Mouse (Mus musculus): ENCODE data around the gene Hoxa10.

Gene Hoxa10

GRCm38 (mm10) chr6:52223939-52224760, 16.5 kb downstream of the Hoxa10 start:
- TF ChIP-seq GATA4 (IDR thresholded peaks at IDR 0.05; ENCODE audit: insufficient replicate concordance, low read length): no peak

DNA sequence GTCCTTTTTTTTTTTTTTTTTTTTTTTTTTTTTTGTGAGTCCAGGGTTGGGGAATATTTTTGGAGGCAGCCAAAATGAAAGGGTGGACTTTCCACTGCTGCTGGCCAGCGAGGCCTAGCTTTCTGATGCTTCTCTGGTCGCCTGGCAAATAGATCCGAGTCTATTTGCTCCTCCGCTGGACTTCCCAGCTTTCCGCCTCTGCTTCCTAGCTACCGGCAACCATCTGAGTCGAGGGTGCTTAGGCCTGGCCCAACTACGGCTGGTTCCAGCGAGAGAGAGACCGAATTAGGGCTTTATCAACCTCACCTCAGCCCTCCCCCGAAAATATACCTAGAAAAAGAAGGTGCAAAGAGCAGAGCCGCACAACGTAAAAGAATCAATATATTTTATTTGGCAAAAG, 17.9 kb downstream of the Hoxa10 start:
- TF ChIP-seq GATA4 (IDR thresholded peaks at IDR 0.05; ENCODE audit: insufficient replicate concordance, low read length): no peak

GRCm38 (mm10) chr6:52221993-52222685, 18.5 kb downstream of the Hoxa10 start:
- TF ChIP-seq GATA4 (IDR thresholded peaks at IDR 0.05; ENCODE audit: insufficient replicate concordance, low read length): no peak

DNA sequence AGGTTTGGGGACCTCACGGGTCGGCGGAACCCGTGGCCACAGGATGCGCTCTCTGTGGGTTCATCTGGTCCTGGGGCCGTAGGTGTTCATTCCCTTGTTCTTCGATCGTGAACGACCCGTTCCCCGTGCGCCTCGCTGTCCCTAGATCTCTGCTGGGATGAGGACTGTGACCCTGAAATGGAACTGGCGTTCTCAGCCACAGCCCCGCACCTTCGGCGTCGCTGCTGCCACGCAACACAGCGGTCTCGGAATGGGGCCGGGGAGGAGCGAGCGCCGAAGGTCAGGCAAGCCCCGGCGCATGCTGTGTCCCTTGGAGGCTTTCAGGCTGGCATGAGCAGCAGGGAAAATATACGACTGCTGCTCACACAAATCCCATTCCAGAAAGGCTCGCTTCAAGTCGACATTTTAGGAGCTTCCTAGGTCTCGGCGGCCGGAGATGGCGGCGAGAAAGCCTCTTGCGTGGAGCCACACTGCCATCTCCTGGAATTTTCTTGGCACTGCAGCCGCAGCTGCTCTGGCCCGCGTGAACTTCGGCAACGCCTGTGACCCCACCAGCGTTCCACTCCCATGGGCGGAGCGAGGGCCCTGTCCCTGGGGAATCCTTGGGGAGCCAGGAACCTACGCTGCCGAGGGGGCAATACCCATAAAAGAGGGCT, 19.2 kb downstream of the Hoxa10 start, which contains the start of gene Hoxa7:
TSS of gene Hoxa7 (minus strand) at position 518 of the 656 bp plus-strand sequence.
- no peak for TF ChIP-seq GATA4 (IDR thresholded peaks at IDR 0.05; ENCODE audit: insufficient replicate concordance, low read length)

GRCm38 (mm10) chr6:52220865-52221310, 19.8 kb downstream of the Hoxa10 start:
- no peak for TF ChIP-seq GATA4 (IDR thresholded peaks at IDR 0.05; ENCODE audit: insufficient replicate concordance, low read length)

DNA sequence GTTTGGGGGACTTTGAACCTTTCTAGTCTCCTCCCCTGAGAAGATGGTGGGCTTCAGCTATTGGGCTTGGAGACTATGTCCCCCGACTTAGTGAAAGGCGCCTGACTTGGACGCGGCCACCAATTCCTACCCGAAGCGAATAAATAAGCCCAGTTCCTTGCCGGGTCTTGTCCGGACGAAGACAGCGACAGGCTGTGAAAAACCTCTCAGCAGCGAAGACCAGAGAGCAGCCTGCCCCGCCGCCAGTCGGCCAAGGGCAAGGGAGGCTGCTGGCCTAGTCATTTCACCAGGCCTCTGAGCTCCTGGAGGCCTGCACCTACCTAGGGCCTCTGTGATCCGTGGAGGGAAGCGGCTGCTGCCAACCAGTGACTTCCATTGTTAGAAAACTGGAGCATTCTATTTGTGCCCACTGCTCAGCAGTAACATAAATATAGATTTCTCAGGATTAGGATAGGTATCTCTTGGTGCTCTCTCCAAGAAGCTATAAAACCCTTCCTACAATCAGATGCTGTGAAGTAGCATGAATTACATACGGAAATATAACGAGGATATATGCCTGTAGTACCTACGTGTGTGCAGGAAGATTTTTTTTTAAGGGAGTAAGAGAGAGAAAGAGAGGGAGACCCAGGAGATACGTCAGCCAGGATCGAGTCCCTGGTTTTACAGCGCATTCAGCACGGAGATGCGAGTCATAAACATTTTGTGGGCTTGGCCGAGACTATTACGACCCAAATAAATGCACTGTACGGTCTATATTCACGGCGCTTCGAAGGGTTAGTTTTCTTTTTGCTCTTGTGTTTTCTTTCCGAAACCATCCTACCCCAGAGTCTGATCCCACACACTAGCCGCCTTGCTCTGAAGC, 20.4 kb downstream of the Hoxa10 start:
- no peak for TF ChIP-seq GATA4 (IDR thresholded peaks at IDR 0.05; ENCODE audit: insufficient replicate concordance, low read length)

- no peak for TF ChIP-seq GATA4 (IDR thresholded peaks at IDR 0.05; ENCODE audit: insufficient replicate concordance, low read length)
These were observed 21.3 kb downstream of the Hoxa10 start for GRCm38 (mm10) chr6:52219234-52219942.

- TF ChIP-seq GATA4 (IDR thresholded peaks at IDR 0.05; ENCODE audit: insufficient replicate concordance, low read length): no peak
These were observed 21.9 kb downstream of the Hoxa10 start for GRCm38 (mm10) chr6:52218643-52219215.

GRCm38 (mm10) chr6:52217895-52218642, 22.6 kb downstream of the Hoxa10 start:
- TF ChIP-seq GATA4 (IDR thresholded peaks at IDR 0.05; ENCODE audit: insufficient replicate concordance, low read length): no peak; the same call in 1 of the 2 replicates

- no peak for TF ChIP-seq GATA4 (IDR thresholded peaks at IDR 0.05; ENCODE audit: insufficient replicate concordance, low read length)
These were observed 23.2 kb downstream of the Hoxa10 start for GRCm38 (mm10) chr6:52217459-52217768.

DNA sequence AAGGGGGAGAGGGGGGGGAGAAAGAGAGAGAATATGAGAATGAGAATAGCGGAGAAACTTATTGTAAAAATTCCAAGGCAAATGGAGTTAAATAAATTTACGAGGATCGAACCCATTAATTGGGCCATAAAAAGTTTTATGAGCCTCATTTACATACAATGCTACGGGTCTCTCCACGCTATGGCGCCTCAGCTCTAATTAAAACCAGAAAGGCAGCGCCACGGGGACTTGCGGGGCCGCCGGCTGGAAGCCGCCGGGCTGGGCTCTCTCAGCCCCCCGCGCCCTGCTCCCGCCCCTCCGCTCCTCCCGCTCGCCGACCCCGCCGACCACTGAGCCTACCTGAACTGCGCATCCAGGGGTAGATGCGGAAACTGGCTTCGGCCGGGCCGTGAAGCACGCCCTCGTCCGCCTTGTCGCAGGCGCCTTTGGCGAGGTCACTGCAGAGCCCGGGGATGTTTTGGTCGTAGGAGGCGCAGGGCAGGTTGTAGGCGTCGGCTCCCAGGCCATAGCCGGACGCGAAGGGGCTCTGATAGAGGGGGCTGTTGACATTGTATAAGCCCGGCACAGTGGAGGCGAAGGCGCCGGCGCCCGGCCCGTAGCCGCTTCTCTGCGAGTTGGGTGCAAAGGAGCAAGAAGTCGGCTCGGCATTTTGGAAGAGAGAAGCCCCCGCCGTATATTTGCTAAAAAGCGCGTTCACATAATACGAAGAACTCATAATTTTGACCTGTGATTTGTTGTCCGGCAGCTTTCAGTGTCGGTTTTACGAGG, 23.8 kb downstream of the Hoxa10 start:
- no peak for TF ChIP-seq GATA4 (IDR thresholded peaks at IDR 0.05; ENCODE audit: insufficient replicate concordance, low read length)

DNA sequence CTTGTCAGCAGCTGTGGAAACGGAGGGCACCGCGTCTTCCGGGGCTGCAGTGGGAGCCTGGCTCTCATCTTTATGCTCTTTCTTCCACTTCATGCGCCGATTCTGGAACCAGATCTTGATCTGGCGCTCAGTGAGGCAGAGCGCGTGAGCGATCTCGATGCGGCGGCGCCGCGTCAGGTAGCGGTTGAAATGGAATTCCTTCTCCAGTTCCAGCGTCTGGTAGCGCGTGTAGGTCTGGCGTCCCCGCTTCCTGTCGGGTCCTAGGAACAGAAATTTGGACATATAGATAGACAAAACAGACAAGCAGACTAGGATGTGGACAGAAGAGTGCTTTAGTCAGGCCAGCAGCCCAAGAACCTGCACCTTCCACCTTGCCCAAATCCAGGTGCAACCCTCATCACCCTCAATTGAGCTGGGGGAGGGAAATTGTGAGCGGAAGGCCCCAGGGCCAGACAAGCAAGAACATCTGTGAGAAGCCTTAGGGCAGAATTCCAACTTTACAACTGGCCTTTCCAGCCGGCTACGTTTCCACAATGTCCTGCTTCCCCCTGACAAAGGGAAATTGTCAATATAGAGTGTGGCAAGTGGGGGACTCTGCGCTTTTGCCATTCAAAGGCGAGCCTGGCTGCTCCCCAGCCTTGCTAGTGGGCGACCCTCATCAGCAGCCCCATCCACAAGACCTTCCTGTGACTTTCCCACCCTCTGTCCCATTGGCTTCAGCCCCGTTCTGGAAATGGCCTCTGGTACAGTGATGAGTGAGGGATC, 24.7 kb downstream of the Hoxa10 start:
- no peak for TF ChIP-seq GATA4 (IDR thresholded peaks at IDR 0.05; ENCODE audit: insufficient replicate concordance, low read length)

Data from liver, adult (tissue).